Mouse (Mus musculus) stomach, postnatal 0 days (tissue): ENCODE data around the gene Carm1. TPM values are rescaled to one million over a fixed set of nuclear protein-coding genes. Genes with fewer than 3 reads are reported as not detected.

Experiments
- ATAC-seq: fragments of 200-750 bp; cut with Nextera tagmentation; 2 replicates; pipeline ENCODE4 v1.8.0; 2017; ENCODE audit not compliant: low FRiP score, low TSS enrichment
- DNase-seq: peaks from one replicate; pipeline ENCODE4 v3.0.0-alpha.2; 2016; ENCODE audit warnings: low spot score
- H3K27ac ChIP-seq: fragments of 300-500 bp; sonication (generic); replicated peaks from 2 replicates; pipeline ENCODE4 v1.5.1; 2014; ENCODE audit warnings: mild to moderate bottlenecking, control low read depth
- H3K27me3 ChIP-seq: fragments of 300-500 bp; sonication (generic); 2 replicates; pipeline ENCODE4 v1.6.1; 2014; ENCODE audit warnings: low read length; ENCODE audit not compliant: control insufficient read depth, insufficient read depth
- H3K36me3 ChIP-seq: fragments of 300-500 bp; sonication (generic); 2 replicates; pipeline ENCODE4 v1.6.1; 2014; ENCODE audit warnings: low read length, mixed read lengths; ENCODE audit not compliant: control insufficient read depth, insufficient read depth
- H3K4me1 ChIP-seq: fragments of 300-500 bp; sonication (generic); replicated peaks from 2 replicates; pipeline ENCODE4 v1.6.1; 2014; ENCODE audit warnings: antibody characterized with exemption; ENCODE audit not compliant: control insufficient read depth, insufficient read depth
- H3K4me2 ChIP-seq: fragments of 300-500 bp; sonication (generic); replicated peaks from 2 replicates; pipeline ENCODE4 v1.6.1; 2014; ENCODE audit warnings: low read depth, mild to moderate bottlenecking, control low read depth, moderate library complexity
- H3K4me3 ChIP-seq: fragments of 300-500 bp; sonication (generic); 2 replicates; pipeline ENCODE4 v1.5.1; 2014; ENCODE audit warnings: low read depth, low read length, control low read depth
- H3K9ac ChIP-seq: fragments of 300-500 bp; sonication (generic); 2 replicates; pipeline ENCODE4 v1.6.1; 2014; ENCODE audit warnings: mild to moderate bottlenecking, low read length, control low read depth, mixed read lengths
- H3K9me3 ChIP-seq: fragments of 300-500 bp; sonication (generic); 2 replicates; pipeline ENCODE4 v1.6.1; 2016; ENCODE audit warnings: low read length; ENCODE audit not compliant: control insufficient read depth
- CTCF ChIP-seq: IDR thresholded peaks from 2 replicates; pipeline ENCODE4 v1.5.1; 2016; ENCODE audit warnings: antibody characterized with exemption, low read depth, mild to moderate bottlenecking, moderate library complexity
- EP300 ChIP-seq: optimal IDR thresholded peaks from 2 replicates; pipeline ENCODE3; 2016; ENCODE audit warnings: antibody characterized with exemption
- WGBS: fragments of 180-500 bp; shearing (Covaris S2); extraction: QIAGEN DNeasy Blood & Tissue Kit; methylation state at CpG from one replicate; pipeline ENCODE4 v1.1.7; 2014; 5-methylcytosine and 5-hydroxymethylcytosine counted together
- polyA plus RNA-seq: library from polyadenylated mRNA; unstranded; fragments of >200 nt; fragmentation: Nextera tagmentation; extraction: Ambion mirVana; gene quantifications from 2 replicates; pipeline ENCODE4 v1.2.1, GENCODE M21; 2015

Gene Carm1
- polyA plus RNA-seq, 1 experiment from 2014 or later = 12.0 TPM

DNA sequence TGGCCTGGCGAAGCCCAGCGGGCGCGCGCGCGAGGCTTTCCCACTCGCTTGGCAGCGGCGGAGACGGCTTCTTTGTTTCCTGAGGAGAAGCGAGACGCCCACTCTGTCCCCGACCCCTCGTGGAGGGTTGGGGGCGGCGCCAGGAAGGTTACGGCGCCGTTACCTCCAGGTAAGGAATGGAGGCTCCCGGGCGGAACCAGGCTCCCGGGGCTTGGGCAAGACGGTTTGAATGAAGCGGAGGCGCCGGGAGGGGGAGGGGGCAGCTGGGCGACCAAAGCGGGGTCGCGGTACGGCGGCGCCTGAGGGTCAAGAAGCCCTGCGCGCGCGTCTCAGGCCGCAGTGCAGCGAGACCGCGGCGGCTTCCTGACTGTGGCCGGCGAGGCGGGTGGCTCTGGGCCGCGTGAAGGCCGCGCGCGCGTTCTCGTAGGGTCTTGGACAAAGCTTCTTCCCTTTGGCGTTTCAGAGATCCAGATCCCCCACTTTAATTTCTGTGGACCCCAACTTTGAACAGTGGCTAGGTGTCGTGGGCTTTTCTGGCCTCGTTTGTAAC is 69.6 kb downstream of the Carm1 start:
- peak overlapping the region; percentile 94 for H3K9ac ChIP-seq
- no peaks in the 10 kb centered on the region for H3K9me3 ChIP-seq
- H3K27me3 ChIP-seq = no peaks in the 10 kb centered on the region
- peak overlapping the region; percentile 98 for H3K27ac ChIP-seq
- ATAC-seq (peak; percentile 64), DNase-seq (peak; percentile 83)
- no peaks in the 10 kb centered on the region; the same call in 1 of the 2 replicates for H3K4me1 ChIP-seq
- WGBS = under 1% methylated on average over 49 of the region's 57 CpGs
- peak overlapping the region; percentile 84 for H3K4me3 ChIP-seq
- peak overlapping the region; percentile 64 for H3K4me2 ChIP-seq
- TF ChIP-seq EP300 = no peak
- TF ChIP-seq CTCF = no peak
- H3K36me3 ChIP-seq = no peaks in the 10 kb centered on the region

DNA sequence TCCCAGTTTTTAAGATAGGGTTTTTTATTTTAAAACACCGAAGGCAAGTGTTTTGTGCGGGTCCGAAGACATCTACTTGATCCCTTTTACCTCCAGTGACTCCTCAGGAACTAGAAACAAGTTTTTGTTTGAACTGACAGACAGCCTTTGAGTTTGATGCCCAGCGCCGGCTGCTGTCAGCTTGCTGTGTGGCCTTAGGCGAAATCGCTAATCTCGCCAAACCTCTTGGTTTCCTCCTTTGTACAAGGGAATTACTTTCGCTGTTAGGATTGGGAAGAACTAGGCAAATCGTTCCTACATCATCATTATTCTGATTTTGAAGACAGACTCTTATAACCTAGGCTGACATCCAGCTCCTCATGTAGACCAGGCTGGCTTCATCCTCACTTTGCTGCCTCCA is 70.4 kb downstream of the Carm1 start:
- Histone ChIP-seq H3K4me2 (peak overlapping the region; percentile 64), H3K9ac (peak overlapping the region; percentile 94), H3K36me3 (no peaks in the 10 kb centered on the region), H3K27ac (peak overlapping the region; percentile 98), H3K27me3 (no peaks in the 10 kb centered on the region), H3K4me1 (no peaks in the 10 kb centered on the region; the same call in 1 of the 2 replicates), H3K4me3 (peak overlapping the region; percentile 84), H3K9me3 (no peaks in the 10 kb centered on the region)
- DNase-seq (peak; percentile 41), ATAC-seq (no peak)
- no peak for TF ChIP-seq EP300
- TF ChIP-seq CTCF = no peak
- WGBS = 6% methylated on average over 10 of the region's 10 CpGs

DNA sequence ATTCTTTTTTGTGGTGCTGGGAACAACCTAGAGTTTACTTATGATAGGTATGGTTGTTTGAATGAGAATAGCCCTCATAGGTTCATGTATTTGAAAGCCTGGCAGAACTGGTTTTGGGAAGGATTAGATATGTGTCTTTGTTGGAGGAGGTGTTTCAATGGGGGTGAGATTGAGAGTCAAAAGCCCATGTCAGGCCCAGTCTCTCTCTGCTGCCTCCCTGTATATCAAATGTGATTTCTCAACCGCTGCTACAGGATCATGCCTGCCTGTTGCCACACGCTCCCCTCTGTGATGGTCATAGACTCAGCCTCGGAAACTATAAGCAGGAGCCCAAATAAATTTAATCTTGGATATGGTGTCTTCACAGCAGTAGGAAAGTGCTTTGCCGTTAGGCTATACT is 73.5 kb downstream of the Carm1 start:
- Histone ChIP-seq H3K9me3 (no peaks in the 10 kb centered on the region), H3K4me2 (no peak overlapping the region), H3K36me3 (no peaks in the 10 kb centered on the region), H3K4me1 (no peaks in the 10 kb centered on the region; the same call in 1 of the 2 replicates), H3K4me3 (no peak overlapping the region), H3K27me3 (no peaks in the 10 kb centered on the region), H3K9ac (no peak overlapping the region), H3K27ac (0 out of 2 replicates have a peak overlapping the region, but pooled peaks have one; percentile 13)
- DNase-seq = no peak
- ATAC-seq = no peak
- 59% methylated on average over 4 of the region's 4 CpGs for WGBS
- TF ChIP-seq CTCF (no peak), EP300 (no peak)

DNA sequence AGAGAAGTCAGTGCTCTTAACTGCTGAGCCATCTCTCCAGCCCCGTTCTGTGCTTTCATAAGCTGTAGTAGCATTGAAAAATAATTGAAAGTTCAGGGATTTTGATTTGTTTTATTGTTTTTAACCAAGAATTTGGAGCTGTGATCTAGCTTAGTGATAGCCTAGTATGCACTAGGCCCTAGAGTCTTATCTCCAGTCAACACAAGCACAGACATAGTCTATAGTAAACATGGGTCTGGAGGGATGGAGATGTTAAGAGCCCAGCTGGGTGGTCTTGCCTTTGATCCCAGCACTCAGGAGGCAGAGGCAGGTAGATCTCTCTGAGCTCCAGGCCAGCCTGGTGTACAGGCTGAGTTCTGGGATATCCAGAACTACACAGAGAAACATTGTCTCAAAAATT is 76.0 kb downstream of the Carm1 start:
- no peaks in the 10 kb centered on the region for H3K36me3 ChIP-seq
- ATAC-seq = no peak
- TF ChIP-seq CTCF = no peak
- no peak for TF ChIP-seq EP300

DNA sequence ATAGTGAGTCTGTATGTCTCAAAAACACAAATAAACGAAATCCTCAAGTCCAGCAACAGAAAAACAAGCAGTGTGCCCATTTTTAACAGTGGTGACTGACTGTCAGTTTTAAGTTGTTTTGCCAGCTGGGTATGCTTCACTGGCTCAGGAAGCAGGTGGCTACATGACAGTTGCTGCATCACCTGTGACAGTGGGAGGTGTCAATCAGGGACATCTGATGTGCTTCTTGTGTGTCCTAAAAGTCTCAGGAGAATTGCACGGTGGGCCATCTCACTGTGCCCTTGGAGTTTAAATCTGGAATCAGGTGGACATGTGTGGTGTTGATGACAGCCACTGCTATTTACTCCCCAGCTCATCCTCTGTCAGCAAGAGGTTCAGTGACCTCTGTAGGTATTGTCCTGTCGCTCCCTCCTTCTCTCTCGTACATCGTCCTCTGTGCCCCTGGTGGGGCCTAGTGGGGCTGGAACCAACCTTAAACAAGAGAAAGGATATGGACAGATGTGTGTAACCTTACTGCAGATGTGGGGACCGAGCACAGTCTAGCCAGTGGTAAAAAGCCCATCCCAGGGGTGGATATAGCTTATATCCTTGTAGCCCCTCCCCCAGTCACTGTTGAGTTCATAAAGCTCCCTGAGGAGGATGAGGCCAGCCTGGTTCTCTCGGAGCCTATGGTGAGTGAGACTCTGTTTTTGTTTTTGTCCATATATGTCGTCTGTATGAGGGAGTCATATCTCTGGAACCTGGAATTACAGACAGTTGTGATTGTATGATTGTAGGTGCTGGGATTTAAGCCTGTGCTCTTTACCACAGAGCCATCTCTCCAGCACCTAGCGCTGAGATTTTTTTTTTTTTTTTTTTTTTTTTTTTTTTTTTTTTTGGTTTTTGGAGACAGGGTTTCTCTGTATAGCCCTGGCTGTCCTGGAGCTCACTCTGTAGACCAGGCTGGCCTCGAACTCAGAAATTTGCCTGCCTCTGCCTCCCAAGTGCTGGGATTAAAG is 78.9 kb downstream of the Carm1 start:
- no peak for DNase-seq
- Histone ChIP-seq H3K4me3 (no peak overlapping the region), H3K4me2 (no peak overlapping the region), H3K9ac (no peak overlapping the region), H3K4me1 (no peaks in the 10 kb centered on the region), H3K9me3 (no peaks in the 10 kb centered on the region), H3K27ac (no peak overlapping the region), H3K36me3 (no peaks in the 10 kb centered on the region), H3K27me3 (no peaks in the 10 kb centered on the region)
- no peak; the same call in 1 of the 2 replicates for ATAC-seq
- 84% methylated on average over 10 of the region's 10 CpGs for WGBS
- TF ChIP-seq CTCF (no peak), EP300 (no peak)

More for the DNA sequence above, 76.0 kb downstream of the Carm1 start:
- 98% methylated on average over 1 of the region's 1 CpGs for WGBS
- no peak for DNase-seq
- no peaks in the 10 kb centered on the region for H3K4me1 ChIP-seq
- no peak overlapping the region for H3K4me2 ChIP-seq
- no peak overlapping the region for H3K27ac ChIP-seq
- H3K9ac ChIP-seq = no peak overlapping the region
- no peak overlapping the region for H3K4me3 ChIP-seq
- H3K9me3 ChIP-seq = no peaks in the 10 kb centered on the region
- H3K27me3 ChIP-seq = no peaks in the 10 kb centered on the region

DNA sequence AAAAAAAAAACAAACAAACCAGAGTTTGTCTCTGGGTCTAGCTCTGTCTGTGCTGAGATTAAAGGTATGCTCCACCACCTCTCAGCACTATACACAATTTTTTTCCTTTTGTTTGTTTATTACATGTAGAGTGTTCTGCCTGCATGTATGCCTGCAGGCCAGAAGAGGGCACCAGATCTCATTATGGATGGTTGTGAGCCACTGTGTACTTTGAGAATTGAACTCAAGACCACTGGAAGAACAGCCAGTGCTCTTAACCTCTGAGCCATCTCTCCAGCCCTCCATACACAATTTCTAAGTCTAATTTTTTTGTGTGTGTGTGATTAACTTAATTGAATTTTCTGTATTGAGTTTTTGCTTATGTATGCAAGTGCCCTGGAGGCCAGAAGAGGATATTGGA is 79.9 kb downstream of the Carm1 start:
- Histone ChIP-seq H3K36me3 (no peaks in the 10 kb centered on the region), H3K4me2 (no peak overlapping the region), H3K9me3 (no peaks in the 10 kb centered on the region), H3K9ac (no peak overlapping the region), H3K27ac (no peak overlapping the region), H3K4me1 (no peaks in the 10 kb centered on the region), H3K27me3 (no peaks in the 10 kb centered on the region), H3K4me3 (no peak overlapping the region)
- DNase-seq = no peak
- no peak for ATAC-seq
- TF ChIP-seq EP300 = no peak
- peak; percentile 63 for TF ChIP-seq CTCF
